Mouse (Mus musculus) ovary, adult 2 months (tissue): ENCODE data around the gene Mrpl58. TPM values are rescaled to one million over a fixed set of nuclear protein-coding genes. Genes with fewer than 3 reads are reported as not detected.

Experiments
- polyA plus RNA-seq: library from polyadenylated mRNA; depleted of rRNA; stranded (reverse); fragments of >200 nt; gene quantifications from 2 replicates; pipeline ENCODE4 v1.2.3, GENCODE M21; 2012; rRNA removed

Gene Mrpl58
- 82.6 and 93.1 TPM in 2 replicates for polyA plus RNA-seq

DNA sequence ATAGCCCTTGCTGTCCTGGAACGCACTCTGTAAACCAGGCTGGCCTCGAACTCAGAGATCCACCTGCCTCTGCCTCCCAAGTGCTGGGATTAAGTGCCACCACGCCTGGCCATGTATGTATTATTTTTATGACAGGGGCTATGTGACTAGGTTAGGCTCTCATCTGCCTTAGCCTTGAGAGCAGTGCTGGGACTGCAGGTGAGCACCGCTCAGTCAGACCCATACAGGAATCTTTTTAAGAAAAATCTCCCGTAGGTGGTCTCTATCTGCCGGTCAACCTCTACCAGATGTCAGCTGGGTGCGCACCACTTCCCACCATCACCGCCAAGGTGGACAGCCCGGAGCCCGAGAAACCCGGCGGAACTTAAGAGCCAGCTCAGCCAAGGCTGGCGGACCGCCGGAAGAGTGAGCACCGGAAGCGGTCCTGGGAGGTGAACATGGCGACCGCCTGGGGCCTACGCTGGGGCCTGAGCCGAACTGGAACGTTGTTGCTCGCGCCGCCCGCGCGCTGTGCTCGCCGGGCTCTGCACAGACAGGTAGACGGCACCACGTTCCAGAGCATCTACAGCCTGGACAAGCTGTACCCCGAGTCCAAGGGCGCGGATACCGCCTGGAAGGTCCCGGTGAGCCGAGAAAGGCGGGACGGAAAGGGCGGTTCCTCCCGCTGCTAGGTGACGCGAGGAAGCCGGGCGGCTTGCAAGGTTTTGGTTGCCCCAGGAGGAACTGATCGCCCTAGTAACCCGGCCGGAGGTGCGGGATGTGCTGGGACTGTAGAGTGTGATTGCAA lies at the start of gene Mrpl58:
Gene Mrpl58 (plus strand): TSS at position 415 of the 787 bp plus-strand sequence.

DNA sequence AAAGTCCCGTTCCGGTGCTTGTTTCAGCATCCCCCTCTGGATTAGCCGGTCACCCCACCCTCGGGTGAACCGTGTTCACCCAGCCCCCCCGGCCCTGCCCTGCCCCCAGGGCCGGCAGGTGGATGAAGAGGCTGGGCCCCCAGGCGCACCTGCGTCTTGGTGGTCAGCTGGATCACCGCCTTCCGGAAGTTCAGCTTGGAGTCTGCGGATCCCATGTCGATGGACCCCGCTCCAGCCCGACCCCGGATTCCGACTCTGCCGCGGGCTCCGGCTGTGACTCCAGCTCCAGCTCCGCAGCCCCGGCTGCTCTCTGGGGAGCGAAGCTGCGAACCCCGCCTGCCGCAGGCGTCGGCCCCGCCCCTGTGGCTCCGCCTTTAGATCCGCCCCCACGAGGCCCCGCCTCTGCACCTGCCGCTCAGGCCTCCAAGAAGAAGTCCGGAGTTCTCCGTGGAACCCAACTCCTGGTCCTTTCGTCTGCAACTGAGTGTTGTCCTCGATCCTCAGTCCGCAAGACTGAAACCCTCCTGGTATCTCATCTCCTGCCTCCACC lies 36.1 kb upstream of the Mrpl58 start, which contains the start of gene Hid1:
Gene Hid1 (minus strand): TSS at position 362 of the 550 bp plus-strand sequence.

GRCm38 (mm10) chr11:115381743-115382539 lies 21.6 kb upstream of the Mrpl58 start, which contains the start of gene Cdr2l:
TSS of gene Cdr2l (plus strand) at chr11:115381916.

DNA sequence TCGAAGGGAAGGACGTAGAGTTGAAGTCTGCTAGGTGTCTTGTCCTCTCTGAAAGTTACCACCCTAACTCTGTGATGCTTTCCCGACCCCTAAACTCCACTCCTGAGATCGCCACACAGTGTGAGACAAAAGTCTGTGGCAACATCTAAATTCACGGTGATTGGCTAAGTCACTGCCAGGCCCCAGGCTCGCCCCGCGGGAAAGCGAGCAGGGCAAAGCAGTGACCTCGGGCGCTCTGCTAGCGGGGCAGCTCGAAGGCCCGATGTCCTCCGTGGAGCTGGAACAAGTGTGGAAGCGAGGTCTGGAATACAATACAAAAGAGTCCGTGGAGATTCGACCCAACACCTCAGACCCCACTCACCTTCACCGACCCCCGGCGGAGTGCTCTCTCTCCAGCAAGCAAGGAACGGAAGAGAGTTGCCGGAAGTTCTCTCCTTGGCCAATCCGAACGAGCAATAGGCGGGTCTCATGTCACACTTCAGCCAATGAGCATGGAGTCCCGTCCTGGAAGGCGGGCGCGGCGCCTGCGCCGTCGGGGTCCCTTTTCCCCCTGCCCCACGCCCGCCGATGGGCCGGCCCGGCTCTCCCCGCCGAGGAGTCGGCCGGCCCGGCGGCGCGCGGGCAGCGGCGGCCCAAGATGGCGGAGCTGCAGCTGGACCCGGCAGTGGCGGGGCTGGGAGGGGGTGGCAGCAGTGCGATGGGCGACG lies 16.1 kb downstream of the Mrpl58 start, which contains the start of the genes Atp5h and Kctd2:
Gene Atp5h (minus strand): TSS at position 432 of the 707 bp plus-strand sequence.
Gene Kctd2 (plus strand): TSS at position 598 of the 707 bp plus-strand sequence.

GRCm38 (mm10) chr11:115439906-115440595 lies 36.5 kb downstream of the Mrpl58 start, which contains the start of gene Trim80:
TSS of gene Trim80 (plus strand) at chr11:115440545.

Other genes with a start within 250 kb of the Mrpl58 start
- gene Slc9a3r1, start 240.4 kb upstream of the Mrpl58 start, polyA plus RNA-seq = 62.3 and 69.3 TPM in 2 replicates
- 25.3 and 25.6 TPM in 2 replicates for gene Tmem104, start 216.3 kb upstream of the Mrpl58 start, polyA plus RNA-seq
- 40.2 and 52.1 TPM in 2 replicates for gene Nat9, start 215.9 kb upstream of the Mrpl58 start, polyA plus RNA-seq
- 14.8 and 16.5 TPM in 2 replicates for gene Grin2c, start 136.5 kb upstream of the Mrpl58 start, polyA plus RNA-seq
- 341 and 408 TPM in 2 replicates for gene Fdxr, start 126.7 kb upstream of the Mrpl58 start, polyA plus RNA-seq
- 45.9 and 48.3 TPM in 2 replicates for gene Fads6, start 106.1 kb upstream of the Mrpl58 start, polyA plus RNA-seq
- gene Otop2, start 96.6 kb upstream of the Mrpl58 start, polyA plus RNA-seq = 0.07 and 0.10 TPM in 2 replicates
- gene Ush1g, start 81.7 kb upstream of the Mrpl58 start, polyA plus RNA-seq = 9.8 and 10.6 TPM in 2 replicates
- gene Otop3, start 69.0 kb upstream of the Mrpl58 start, polyA plus RNA-seq = not detected in 2 replicates
- 20.6 and 25.5 TPM in 2 replicates for gene Hid1, start 36.0 kb upstream of the Mrpl58 start, polyA plus RNA-seq
- gene Cdr2l, start 21.8 kb upstream of the Mrpl58 start, polyA plus RNA-seq = 38.3 and 39.4 TPM in 2 replicates
- 25.6 and 65.5 TPM in 2 replicates for gene Atp5h, start 16.2 kb downstream of the Mrpl58 start, polyA plus RNA-seq
- gene Kctd2, start 16.4 kb downstream of the Mrpl58 start, polyA plus RNA-seq = 37.4 and 39.1 TPM in 2 replicates
- gene Trim80, start 36.8 kb downstream of the Mrpl58 start, polyA plus RNA-seq = 0.94 and 1.3 TPM in 2 replicates
- gene Slc16a5, start 58.7 kb downstream of the Mrpl58 start, polyA plus RNA-seq = 0.41 and 0.72 TPM in 2 replicates
- gene Armc7, start 71.9 kb downstream of the Mrpl58 start, polyA plus RNA-seq = 11.9 and 15.6 TPM in 2 replicates
- gene Nt5c, start 88.1 kb downstream of the Mrpl58 start, polyA plus RNA-seq = 67.3 and 81.9 TPM in 2 replicates
- 203 and 234 TPM in 2 replicates for gene Jpt1, start 110.6 kb downstream of the Mrpl58 start, polyA plus RNA-seq
- gene Sumo2, start 132.5 kb downstream of the Mrpl58 start, polyA plus RNA-seq = 22.0 and 29.5 TPM in 2 replicates
- gene Nup85, start 160.7 kb downstream of the Mrpl58 start, polyA plus RNA-seq = 51.0 and 59.5 TPM in 2 replicates
- 22.3 and 27.0 TPM in 2 replicates for gene Mrps7, start 200.2 kb downstream of the Mrpl58 start, polyA plus RNA-seq
- 26.1 and 30.8 TPM in 2 replicates for gene Gga3, start 200.3 kb downstream of the Mrpl58 start, polyA plus RNA-seq
- gene Mif4gd, start 209.2 kb downstream of the Mrpl58 start, polyA plus RNA-seq = 108 and 116 TPM in 2 replicates
- gene Slc25a19, start 224.5 kb downstream of the Mrpl58 start, polyA plus RNA-seq = 45.4 and 67.4 TPM in 2 replicates